Mouse (Mus musculus): ENCODE data around the gene Pum2.

Pum2 gene

GRCm38 (mm10) chr12:8793410-8794051, 119.6 kb downstream of the Pum2 start:
- DNase-seq (ENCODE audit: low spot score), result no peak

- no peak for DNase-seq (ENCODE audit: low spot score)
Observed at GRCm38 (mm10) chr12:8797936-8798335, 124.0 kb downstream of the Pum2 start.

- no peak for DNase-seq (ENCODE audit: low spot score)
Observed at GRCm38 (mm10) chr12:8798486-8799020, 124.6 kb downstream of the Pum2 start.
